Mouse (Mus musculus): ENCODE measurements at regions not wholly inside any gene's neighbourhood (a gene's known extent, or its start where the extent isn't known, plus 50 kb on each side); places are given as distances from the start of the nearest gene placed in this dataset.

DNA sequence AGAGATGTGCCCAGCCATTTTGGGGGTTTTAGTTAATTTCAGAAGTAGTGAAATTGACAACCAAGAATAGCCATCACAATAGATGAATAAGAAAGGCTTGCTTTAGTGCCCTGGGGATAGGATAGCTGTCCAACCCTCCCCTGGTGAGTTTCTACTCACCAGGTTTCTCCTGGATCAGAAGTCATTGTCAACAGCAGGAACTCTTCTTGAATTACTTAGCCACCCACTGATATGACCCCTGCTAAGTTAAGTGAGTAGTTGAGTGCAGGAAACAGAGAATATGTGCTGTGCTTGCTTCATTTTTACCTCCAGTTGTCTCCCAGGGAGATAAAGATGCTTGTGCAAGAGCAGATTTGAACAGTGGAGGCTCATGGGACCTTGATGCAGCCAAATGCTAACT, 183.3 kb downstream of the Faxc start:
- TF ChIP-seq ELF1 (IDR thresholded peaks at IDR 0.05; ENCODE audit: low read depth, low read length) (no peak), GATA1 (IDR thresholded peaks at IDR 0.05; ENCODE audit: low read depth, low read length) (no peak), GABPA (IDR thresholded peaks at IDR 0.05; ENCODE audit: low read depth, low read length) (no peak), CTCF (IDR thresholded peaks at IDR 0.05 in 2 of 3, conservative IDR thresholded peaks at IDR 0.05 in 1 of 3; ENCODE audit: control insufficient read depth in 1 of 3, insufficient read depth in 1 of 3, low read depth in 2 of 3, low read length in 3 of 3, poor library complexity in 1 of 3, severe bottlenecking in 1 of 3) (no peak), NRF1 (IDR thresholded peaks at IDR 0.05; ENCODE audit: insufficient read depth, low read depth, low read length, poor library complexity, severe bottlenecking) (no peak), EP300 (IDR thresholded peaks at IDR 0.05; ENCODE audit: low read depth in 1 of 2, low read length in 2 of 2) (no peak), MAX (IDR thresholded peaks at IDR 0.05; ENCODE audit: low read length) (no peak), ZC3H11A (IDR thresholded peaks at IDR 0.05; ENCODE audit: low read depth, low read length) (no peak)

Measured in MEL (cell line).